Mouse (Mus musculus): ENCODE measurements at regions not wholly inside any gene's neighbourhood (a gene's known extent, or its start where the extent isn't known, plus 50 kb on each side); places are given as distances from the start of the nearest gene placed in this dataset.

GRCm38 (mm10) chr1:166811341-166812071 lies 129.9 kb upstream of the Fmo9 start:
- no peak for DNase-seq

GRCm38 (mm10) chr1:166812072-166812461 lies 130.4 kb upstream of the Fmo9 start:
- DNase-seq = no peak

GRCm38 (mm10) chr1:166812920-166813439 lies 131.3 kb upstream of the Fmo9 start:
- no peak for DNase-seq

- no peak for DNase-seq
Observed at GRCm38 (mm10) chr1:166817927-166818326, 136.3 kb upstream of the Fmo9 start.

GRCm38 (mm10) chr1:166818682-166819081 lies 137.0 kb upstream of the Fmo9 start:
- no peak for DNase-seq

- DNase-seq = peak; percentile 15
Observed at GRCm38 (mm10) chr1:166819420-166819819, 137.8 kb upstream of the Fmo9 start.

- no peak for DNase-seq
Observed at GRCm38 (mm10) chr1:166820050-166820449, 138.4 kb upstream of the Fmo9 start.

- no peak for DNase-seq
Observed at GRCm38 (mm10) chr1:166821146-166821545, 139.5 kb upstream of the Fmo9 start.

GRCm38 (mm10) chr1:166837299-166837698 lies 155.7 kb upstream of the Fmo9 start:
- no peak for DNase-seq

GRCm38 (mm10) chr1:166839833-166840232 lies 158.2 kb upstream of the Fmo9 start:
- DNase-seq = peak; percentile 19

- peak; percentile 58 for DNase-seq
Observed at GRCm38 (mm10) chr1:166843397-166843877, 157.8 kb upstream of the Fam78b start.

GRCm38 (mm10) chr1:166846566-166846965 lies 154.7 kb upstream of the Fam78b start:
- no peak for DNase-seq

- DNase-seq = no peak
Observed at GRCm38 (mm10) chr1:166847233-166847632, 154.0 kb upstream of the Fam78b start.

- no peak for DNase-seq
Observed at GRCm38 (mm10) chr1:166848015-166848535, 153.1 kb upstream of the Fam78b start.

GRCm38 (mm10) chr1:166855988-166856387 lies 145.2 kb upstream of the Fam78b start:
- DNase-seq = no peak

GRCm38 (mm10) chr1:166866256-166866655 lies 135.0 kb upstream of the Fam78b start:
- no peak for DNase-seq

- DNase-seq = no peak
Observed at GRCm38 (mm10) chr1:166871258-166871657, 130.0 kb upstream of the Fam78b start.

GRCm38 (mm10) chr1:166876452-166876851 lies 124.8 kb upstream of the Fam78b start:
- no peak for DNase-seq

GRCm38 (mm10) chr1:166883215-166883614 lies 118.0 kb upstream of the Fam78b start:
- no peak for DNase-seq

GRCm38 (mm10) chr1:166895945-166896344 lies 105.3 kb upstream of the Fam78b start:
- DNase-seq = no peak

GRCm38 (mm10) chr1:166898741-166899140 lies 102.5 kb upstream of the Fam78b start:
- no peak for DNase-seq

GRCm38 (mm10) chr1:166899238-166899637 lies 102.0 kb upstream of the Fam78b start:
- DNase-seq = no peak

GRCm38 (mm10) chr1:166900028-166900427 lies 101.2 kb upstream of the Fam78b start:
- no peak for DNase-seq

- peak; percentile 12 for DNase-seq
Observed at GRCm38 (mm10) chr1:166900441-166901161, 100.6 kb upstream of the Fam78b start.
